Mouse (Mus musculus) small intestine, adult 2 months (tissue): ENCODE measurements around the gene Ahcy. TPM values are rescaled to one million over a fixed set of nuclear protein-coding genes. Genes with fewer than 3 reads are reported as not detected.
"Not testable (repeated sequence)": the region's sequence is repeated elsewhere in the genome, so short reads cannot be mapped to it uniquely, and the experiment has no call there.

ENCODE experiments used
- H3K27ac ChIP-seq: fragments of 200-500 bp; 2 replicates; pipeline ENCODE4 v1.5.1; 2012; ENCODE audit warnings: low read depth, low read length, control low read depth, inconsistent platforms; ENCODE audit not compliant: insufficient read depth
- H3K27me3 ChIP-seq: fragments of 200-500 bp; 2 replicates; pipeline ENCODE4 v1.6.1; 2012; ENCODE audit warnings: mild to moderate bottlenecking, moderate library complexity, low read length, inconsistent platforms; ENCODE audit not compliant: control insufficient read depth, insufficient read depth
- H3K36me3 ChIP-seq: fragments of 200-500 bp; 2 replicates; pipeline ENCODE4 v1.6.1; 2012; ENCODE audit warnings: mild to moderate bottlenecking, low read length, control low read depth, inconsistent platforms; ENCODE audit not compliant: control insufficient read depth, insufficient read depth
- H3K4me1 ChIP-seq: fragments of 200-500 bp; 2 replicates; pipeline ENCODE4 v1.6.1; 2012; ENCODE audit warnings: low read length, inconsistent platforms, mixed read lengths; ENCODE audit not compliant: control insufficient read depth, insufficient read depth, insufficient read length
- H3K4me3 ChIP-seq: fragments of 200-500 bp; 2 replicates; pipeline ENCODE4 v1.5.1; 2012; ENCODE audit warnings: low read depth, mild to moderate bottlenecking, control low read depth, inconsistent platforms, low read length, moderate library complexity
- CTCF ChIP-seq: fragments of 200-500 bp; IDR thresholded peaks from 2 replicates; pipeline ENCODE4 v1.5.1; 2012; ENCODE audit warnings: low read depth, mild to moderate bottlenecking, control low read depth, inconsistent platforms, low read length, moderate library complexity, mixed read lengths; ENCODE audit not compliant: insufficient replicate concordance, insufficient read length; ENCODE audit errors: extremely low read depth
- POLR2A ChIP-seq: fragments of 200-500 bp; IDR thresholded peaks from 2 replicates; pipeline ENCODE4 v1.6.1; 2012; ENCODE audit warnings: low read depth, mild to moderate bottlenecking, control low read depth, inconsistent platforms, low read length, moderate library complexity
- WGBS: fragments of 180-500 bp; shearing (Covaris S2); methylation state at CpG from one replicate; pipeline ENCODE4 v1.1.7; 2018; 5-methylcytosine and 5-hydroxymethylcytosine counted together
- polyA plus RNA-seq: library from polyadenylated mRNA; depleted of rRNA; stranded (reverse); fragments of >200 nt; gene quantifications from 2 replicates; pipeline ENCODE4 v1.2.3, GENCODE M21; 2012

Ahcy gene
- polyA plus RNA-seq, 1 experiment = 98.7 TPM

DNA sequence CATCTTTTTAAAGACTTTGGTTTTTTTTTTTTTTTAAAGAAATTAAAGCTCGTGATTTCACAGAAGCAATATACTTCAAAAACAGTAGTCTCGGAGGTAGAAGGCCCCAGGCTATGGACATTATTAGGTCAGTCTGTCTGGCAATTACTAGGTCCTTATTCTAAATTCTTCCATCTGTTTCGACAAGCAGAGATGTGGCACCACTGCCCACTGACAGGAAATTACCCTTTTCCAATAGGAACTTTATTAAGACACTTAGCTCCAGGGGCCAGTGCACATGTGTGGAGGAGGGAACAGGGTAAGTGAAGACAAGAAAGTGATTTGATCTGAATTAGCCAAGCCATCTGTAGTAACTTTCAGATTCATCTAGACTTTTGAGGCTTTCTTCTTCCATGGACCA is 19.6 kb downstream of the Ahcy start:
- Histone ChIP-seq H3K36me3 (peaks cover 6% of the 10 kb centered on the region), H3K27me3 (no peaks in the 10 kb centered on the region), H3K27ac (no peak overlapping the region), H3K4me3 (no peak overlapping the region), H3K4me1 (peaks cover 30% of the 10 kb centered on the region)
- no peak for TF ChIP-seq CTCF
- no peak for TF ChIP-seq POLR2A
- WGBS = 93% methylated on average over 3 of the region's 3 CpGs

DNA sequence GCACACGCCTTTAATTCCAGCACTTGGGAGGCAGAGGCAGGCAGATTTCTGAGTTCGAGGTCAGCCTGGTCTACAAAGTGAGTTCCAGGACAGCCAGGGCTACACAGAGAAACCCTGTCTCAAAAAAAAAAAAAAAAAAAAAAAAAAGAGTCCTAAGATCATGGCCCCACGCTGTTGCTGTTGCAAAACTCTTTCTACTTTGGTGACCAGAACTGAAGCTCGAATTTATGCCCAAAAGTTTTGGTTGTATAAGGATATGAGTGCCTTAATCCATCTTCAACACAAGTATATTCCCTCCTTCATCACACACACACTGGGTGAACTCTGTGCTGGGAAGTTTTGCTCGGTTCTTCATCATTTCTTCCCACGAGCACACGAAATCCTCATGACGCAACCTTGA is 20.8 kb downstream of the Ahcy start:
- H3K27ac ChIP-seq, H3K4me3 ChIP-seq, H3K36me3 ChIP-seq, H3K27me3 ChIP-seq: not testable (repeated sequence)
- peaks cover 30% of the 10 kb centered on the region for H3K4me1 ChIP-seq
- WGBS = 95% methylated on average over 8 of the region's 8 CpGs

DNA sequence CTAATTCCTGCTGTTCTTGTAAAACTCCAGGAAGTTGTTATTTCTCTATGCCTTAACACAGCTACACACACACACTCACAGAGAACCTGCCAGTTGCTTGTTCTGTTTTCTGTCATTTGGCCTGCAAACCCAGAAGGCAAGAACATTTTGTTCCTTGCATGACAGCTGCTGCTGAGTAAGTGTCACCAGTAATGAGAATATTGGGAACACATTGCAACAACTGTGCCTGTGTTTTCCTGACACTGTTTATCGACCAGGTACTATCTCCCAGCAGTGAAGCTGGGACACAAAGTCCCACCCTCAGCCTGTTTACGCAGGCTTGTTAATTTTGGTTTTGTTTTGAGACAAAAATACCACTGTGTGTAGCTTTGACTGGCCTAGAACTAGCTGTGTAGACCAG is 21.6 kb downstream of the Ahcy start:
- no peak overlapping the region for H3K4me3 ChIP-seq
- no peaks in the 10 kb centered on the region for H3K27me3 ChIP-seq
- H3K4me1 ChIP-seq = peaks cover 30% of the 10 kb centered on the region
- H3K27ac ChIP-seq = 0 out of 2 replicates have a peak overlapping the region, but pooled peaks have one; percentile 10
- no peaks in the 10 kb centered on the region for H3K36me3 ChIP-seq
- TF ChIP-seq POLR2A = no peak
- no peak for TF ChIP-seq CTCF
- 52% methylated on average over 2 of the region's 2 CpGs for WGBS

DNA sequence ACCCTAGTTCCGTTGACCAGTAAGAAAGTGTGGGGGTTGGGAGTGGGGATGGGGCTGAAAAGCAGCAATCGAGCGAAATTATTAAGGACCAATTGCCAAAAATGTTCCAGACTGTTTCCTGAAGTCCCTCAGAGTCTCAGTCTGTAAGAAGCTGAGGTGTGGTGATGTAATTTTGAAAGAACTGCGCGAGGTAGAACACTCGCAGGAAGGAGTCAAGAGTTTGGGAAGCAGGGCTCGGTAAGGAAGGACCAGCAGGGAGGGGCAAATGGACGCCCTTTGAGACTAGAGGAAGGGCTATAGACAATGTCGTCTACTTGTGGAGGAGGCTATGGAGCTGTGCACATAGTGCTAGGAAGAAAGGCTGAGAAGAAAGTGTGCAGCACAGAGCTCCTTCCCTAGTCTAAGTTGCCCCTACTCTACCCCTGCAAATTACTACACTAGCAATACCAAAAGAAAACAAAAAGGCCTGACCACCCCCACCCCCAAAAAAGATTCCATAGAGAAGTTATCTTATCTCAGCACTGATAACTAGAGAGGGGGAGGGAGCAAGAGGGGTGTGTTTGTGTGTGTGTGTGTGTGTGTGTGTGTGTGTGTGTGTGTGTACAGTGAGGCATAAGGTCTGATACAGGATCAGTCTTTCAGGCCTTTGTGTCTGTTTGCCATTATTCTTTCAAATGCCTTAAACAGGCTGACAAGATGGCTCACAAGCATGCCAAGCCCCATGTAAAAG is 22.5 kb downstream of the Ahcy start:
- Histone ChIP-seq H3K36me3 (no peaks in the 10 kb centered on the region), H3K4me3 (no peak overlapping the region), H3K4me1 (peaks cover 26% of the 10 kb centered on the region), H3K27ac (peak overlapping the region; percentile 48), H3K27me3 (no peaks in the 10 kb centered on the region)
- TF ChIP-seq CTCF = no peak
- no peak for TF ChIP-seq POLR2A
- WGBS = 10% methylated on average over 9 of the region's 9 CpGs

DNA sequence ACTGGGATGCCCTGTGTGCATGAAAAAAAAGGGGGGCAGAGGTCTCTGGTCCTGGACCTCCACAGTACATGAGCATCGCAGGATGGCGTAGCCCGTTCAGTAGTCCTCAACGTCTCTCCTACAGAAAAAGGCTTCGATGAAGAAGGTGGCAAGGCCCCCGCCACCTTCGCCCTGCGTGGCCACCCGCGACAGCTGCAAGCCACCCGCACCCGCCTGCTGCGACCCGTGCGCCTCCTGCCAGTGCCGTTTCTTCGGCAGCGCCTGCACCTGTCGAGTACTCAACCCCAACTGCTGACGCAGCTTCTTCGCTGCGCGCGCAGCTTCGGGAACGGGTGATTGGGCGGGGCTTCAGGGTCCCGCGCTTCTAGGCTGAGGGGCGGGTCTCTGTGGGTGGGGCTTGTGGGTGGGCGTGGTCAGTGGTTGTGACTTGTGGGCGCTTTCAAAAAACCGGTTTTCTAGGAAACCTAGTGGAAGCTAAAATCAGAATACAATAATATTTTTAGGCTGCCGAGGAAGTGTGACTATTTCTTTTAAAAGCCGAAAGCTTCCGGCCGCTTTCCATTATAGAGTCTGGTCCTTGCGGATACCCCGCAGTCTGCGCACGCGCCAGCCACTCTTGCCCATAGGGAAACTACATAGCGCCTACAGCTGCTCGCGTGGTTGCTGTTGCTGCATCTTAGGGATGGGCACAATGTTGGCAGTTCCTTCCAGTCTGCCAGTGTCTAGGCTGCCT is 23.6 kb downstream of the Ahcy start:
- Histone ChIP-seq H3K27ac (peak overlapping the region; percentile 81), H3K4me1 (peaks cover 16% of the 10 kb centered on the region), H3K4me3 (peak overlapping the region; percentile 91), H3K27me3 (no peaks in the 10 kb centered on the region), H3K36me3 (no peaks in the 10 kb centered on the region)
- WGBS = under 1% methylated on average over 45 of the region's 45 CpGs
- no peak for TF ChIP-seq CTCF
- peak; percentile 95 for TF ChIP-seq POLR2A

DNA sequence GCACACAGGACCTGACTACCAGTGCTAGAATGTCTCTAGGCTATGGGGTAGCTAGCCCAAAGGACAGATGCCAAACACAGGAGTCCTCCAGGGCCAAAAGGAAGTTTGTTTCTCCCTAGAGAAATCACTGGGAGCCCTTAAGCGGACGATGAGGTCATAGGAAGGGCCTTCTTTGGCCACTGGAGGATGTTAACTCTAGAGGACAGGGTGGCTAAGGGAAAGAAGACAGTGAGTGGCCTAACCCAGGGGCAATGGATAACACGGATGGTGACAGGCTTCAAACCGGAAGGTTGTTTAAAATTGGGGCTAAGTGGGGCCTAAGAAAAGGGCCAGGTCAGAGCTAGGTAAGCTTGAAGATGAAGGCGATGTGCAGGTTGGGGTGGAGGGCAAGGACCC is 24.2 kb downstream of the Ahcy start:
- Histone ChIP-seq H3K4me1 (peaks cover 11% of the 10 kb centered on the region), H3K27ac (peak overlapping the region; percentile 81), H3K36me3 (no peaks in the 10 kb centered on the region), H3K4me3 (peak overlapping the region; percentile 91), H3K27me3 (no peaks in the 10 kb centered on the region)
- 31% methylated on average over 5 of the region's 5 CpGs for WGBS
- TF ChIP-seq CTCF (no peak), POLR2A (no peak)

DNA sequence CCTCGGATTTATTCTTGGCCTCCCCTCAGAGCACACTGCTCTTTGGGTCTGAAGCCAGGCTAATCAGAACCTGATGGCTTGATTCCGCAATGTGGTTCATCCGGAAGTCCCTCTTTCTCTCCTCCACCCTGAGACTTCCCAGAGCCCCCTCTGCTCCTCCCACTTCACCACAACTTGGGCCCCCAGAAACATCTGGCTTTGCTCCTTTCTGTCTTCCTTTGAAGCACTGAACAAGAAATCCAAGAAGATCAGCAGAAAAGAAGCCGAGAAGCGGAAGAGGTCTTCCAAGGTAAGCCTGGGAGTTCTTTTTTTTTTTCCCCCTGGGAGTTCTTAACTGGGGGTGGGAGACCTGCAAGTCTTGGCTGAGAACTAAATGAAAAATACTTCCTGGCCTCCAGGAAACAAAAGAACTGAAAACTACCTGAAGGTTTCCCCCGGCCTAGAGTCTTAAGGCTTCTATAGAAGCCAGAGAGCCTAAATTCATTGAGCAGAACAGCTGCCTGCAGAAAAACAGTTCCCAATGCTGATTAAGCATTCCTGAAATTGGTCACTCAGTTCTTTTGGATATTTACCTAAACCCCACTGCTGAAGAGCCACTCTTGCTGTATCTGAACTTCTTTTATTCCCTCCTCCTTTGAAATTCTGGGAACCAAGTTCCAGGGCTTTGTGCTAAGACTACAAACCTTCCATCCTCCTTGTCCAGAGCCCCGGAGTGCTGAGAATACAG is 26.7 kb downstream of the Ahcy start:
- H3K27ac ChIP-seq = 0 out of 2 replicates have a peak overlapping the region, but pooled peaks have one; percentile 8
- WGBS = 86% methylated on average over 7 of the region's 7 CpGs
- peaks cover 14% of the 10 kb centered on the region for H3K4me1 ChIP-seq
- H3K36me3 ChIP-seq = no peaks in the 10 kb centered on the region
- peak overlapping the region; percentile 29; the same call in 1 of the 2 replicates for H3K4me3 ChIP-seq
- no peak for TF ChIP-seq CTCF
- no peak for TF ChIP-seq POLR2A
- H3K27me3 ChIP-seq = no peaks in the 10 kb centered on the region
